Mouse (Mus musculus): ENCODE measurements around the gene Tbrg4. TPM values are rescaled to one million over a fixed set of nuclear protein-coding genes. Genes with fewer than 3 reads are reported as not detected.

Gene Tbrg4
- polyA plus RNA-seq, 1 experiment, result 190 TPM

DNA sequence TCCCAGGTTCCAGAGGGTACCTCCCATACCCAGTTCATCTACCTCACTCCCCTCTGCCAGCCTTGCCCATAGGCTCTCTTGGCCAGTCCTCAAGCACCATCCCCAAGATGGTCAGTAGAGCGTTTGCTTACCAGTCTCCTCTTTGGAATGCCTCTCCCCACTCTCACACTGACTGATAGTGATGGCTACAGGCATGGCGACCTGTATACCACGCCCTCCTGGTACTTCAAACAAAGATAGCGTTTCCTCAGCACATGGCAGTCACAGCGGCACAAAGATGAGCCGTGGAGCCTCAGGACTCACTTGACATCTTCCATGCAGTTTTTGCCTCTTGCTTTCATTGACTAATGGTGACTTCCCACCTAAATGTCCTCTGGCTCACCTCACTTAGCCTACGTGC is 36.0 kb downstream of the Tbrg4 start:
- peaks cover 5% of the 10 kb centered on the region for H3K4me1 ChIP-seq (replicated peaks; ENCODE audit: control insufficient read depth, insufficient read depth, low read length)
- H3K27me3 ChIP-seq (ENCODE audit: control insufficient read depth, insufficient read depth, low read length), result no peaks in the 10 kb centered on the region
- 88% methylated on average over 7 of the region's 7 CpGs for WGBS
- no peak for TF ChIP-seq POLR2A (IDR thresholded peaks at IDR 0.05; ENCODE audit: control insufficient read depth, extremely low read depth, insufficient read depth, low read length, poor library complexity)
- TF ChIP-seq CTCF (IDR thresholded peaks at IDR 0.05; ENCODE audit: borderline replicate concordance, control insufficient read depth, extremely low read depth, insufficient read depth, low read length, poor library complexity), result no peak
- no peak overlapping the region for H3K4me3 ChIP-seq (ENCODE audit: control insufficient read depth, insufficient read depth, low read length)
- no peak for DNase-seq
- H3K27ac ChIP-seq (ENCODE audit: control insufficient read depth, insufficient read depth, low read length), result no peak overlapping the region
- peaks cover 98% of the 10 kb centered on the region for H3K36me3 ChIP-seq (ENCODE audit: control insufficient read depth, insufficient read depth, low read length)

DNA sequence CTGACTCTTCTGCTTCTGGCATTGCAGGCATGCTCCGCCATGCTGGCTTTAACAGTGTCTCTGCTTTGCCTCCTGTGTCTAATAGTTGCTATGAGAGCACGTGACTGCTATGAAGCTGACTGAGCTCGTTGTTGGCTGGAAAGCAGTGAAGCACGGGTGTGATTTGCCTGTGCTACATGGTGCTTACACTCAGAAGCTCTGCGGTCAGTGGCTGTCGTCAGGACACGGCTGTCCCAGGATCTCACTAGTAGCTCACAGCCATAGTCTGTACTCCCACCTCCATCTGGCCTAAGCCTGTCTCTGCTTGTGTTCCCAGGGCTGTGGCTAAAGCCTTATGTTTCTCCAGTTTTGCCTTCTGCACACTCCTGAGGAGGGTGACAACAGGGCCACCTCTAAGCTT is 37.6 kb downstream of the Tbrg4 start:
- Histone ChIP-seq H3K27me3 (ENCODE audit: control insufficient read depth, insufficient read depth, low read length) (no peaks in the 10 kb centered on the region), H3K36me3 (ENCODE audit: control insufficient read depth, insufficient read depth, low read length) (peaks cover 98% of the 10 kb centered on the region), H3K27ac (ENCODE audit: control insufficient read depth, insufficient read depth, low read length) (no peak overlapping the region), H3K4me1 (replicated peaks; ENCODE audit: control insufficient read depth, insufficient read depth, low read length) (peaks cover 5% of the 10 kb centered on the region), H3K4me3 (ENCODE audit: control insufficient read depth, insufficient read depth, low read length) (no peak overlapping the region)
- 98% methylated on average over 7 of the region's 7 CpGs for WGBS
- DNase-seq, result no peak
- TF ChIP-seq POLR2A (IDR thresholded peaks at IDR 0.05; ENCODE audit: control insufficient read depth, extremely low read depth, insufficient read depth, low read length, poor library complexity) (no peak), CTCF (IDR thresholded peaks at IDR 0.05; ENCODE audit: borderline replicate concordance, control insufficient read depth, extremely low read depth, insufficient read depth, low read length, poor library complexity) (no peak)

DNA sequence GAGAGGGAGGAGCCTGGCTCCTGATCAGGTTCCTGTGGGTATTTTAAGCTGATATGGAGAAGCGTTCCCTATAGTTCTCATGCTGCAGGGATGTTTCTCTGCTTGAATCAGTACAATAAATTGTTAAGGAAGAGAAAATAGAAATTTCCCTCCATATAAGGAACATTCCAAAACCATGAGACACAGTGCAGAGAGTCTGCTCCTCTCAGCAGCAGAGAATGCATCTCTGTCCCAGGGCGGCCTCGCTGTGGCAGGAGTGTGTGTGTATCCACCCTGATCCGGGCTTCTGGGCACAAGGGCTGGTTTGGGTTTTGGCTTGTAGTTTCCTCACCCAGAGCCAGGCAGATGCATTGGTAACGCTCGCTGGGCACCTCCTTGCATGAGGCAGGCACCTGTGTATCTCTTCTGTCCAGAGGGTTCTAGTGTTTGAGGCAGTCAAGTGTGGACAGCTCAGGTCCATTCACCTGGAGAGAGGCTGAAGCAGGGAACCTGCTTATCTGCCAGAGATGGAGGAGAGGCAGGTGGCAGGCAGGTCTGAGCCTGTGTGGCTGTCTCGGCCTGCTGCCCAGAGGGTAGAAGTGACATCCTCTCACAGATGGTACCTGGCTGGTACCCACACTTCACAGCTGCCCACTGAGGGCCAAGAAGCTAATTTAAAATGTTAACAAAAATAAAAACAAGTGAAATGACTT is 38.5 kb downstream of the Tbrg4 start:
- no peak overlapping the region for H3K27ac ChIP-seq (ENCODE audit: control insufficient read depth, insufficient read depth, low read length)
- no peaks in the 10 kb centered on the region for H3K27me3 ChIP-seq (ENCODE audit: control insufficient read depth, insufficient read depth, low read length)
- peaks cover 95% of the 10 kb centered on the region for H3K36me3 ChIP-seq (ENCODE audit: control insufficient read depth, insufficient read depth, low read length)
- H3K4me1 ChIP-seq (replicated peaks; ENCODE audit: control insufficient read depth, insufficient read depth, low read length), result peaks cover 5% of the 10 kb centered on the region
- no peak for DNase-seq
- no peak overlapping the region for H3K4me3 ChIP-seq (ENCODE audit: control insufficient read depth, insufficient read depth, low read length)
- WGBS, result 91% methylated on average over 7 of the region's 7 CpGs
- TF ChIP-seq POLR2A (IDR thresholded peaks at IDR 0.05; ENCODE audit: control insufficient read depth, extremely low read depth, insufficient read depth, low read length, poor library complexity) (no peak), CTCF (IDR thresholded peaks at IDR 0.05; ENCODE audit: borderline replicate concordance, control insufficient read depth, extremely low read depth, insufficient read depth, low read length, poor library complexity) (no peak)

GRCm38 (mm10) chr11:6586660-6587059 is 39.2 kb downstream of the Tbrg4 start:
- 15% methylated on average over 3 of the region's 3 CpGs for WGBS
- peaks cover 5% of the 10 kb centered on the region for H3K4me1 ChIP-seq (replicated peaks; ENCODE audit: control insufficient read depth, insufficient read depth, low read length)
- TF ChIP-seq POLR2A (IDR thresholded peaks at IDR 0.05; ENCODE audit: control insufficient read depth, extremely low read depth, insufficient read depth, low read length, poor library complexity), result no peak
- TF ChIP-seq CTCF (IDR thresholded peaks at IDR 0.05; ENCODE audit: borderline replicate concordance, control insufficient read depth, extremely low read depth, insufficient read depth, low read length, poor library complexity), result no peak
- no peaks in the 10 kb centered on the region for H3K27me3 ChIP-seq (ENCODE audit: control insufficient read depth, insufficient read depth, low read length)
- H3K36me3 ChIP-seq (ENCODE audit: control insufficient read depth, insufficient read depth, low read length), result peaks cover 89% of the 10 kb centered on the region
- H3K4me3 ChIP-seq (ENCODE audit: control insufficient read depth, insufficient read depth, low read length), result no peak overlapping the region
- DNase-seq, result no peak
- no peak overlapping the region for H3K27ac ChIP-seq (ENCODE audit: control insufficient read depth, insufficient read depth, low read length)

GRCm38 (mm10) chr11:6585748-6586147 is 40.1 kb downstream of the Tbrg4 start:
- TF ChIP-seq POLR2A (IDR thresholded peaks at IDR 0.05; ENCODE audit: control insufficient read depth, extremely low read depth, insufficient read depth, low read length, poor library complexity) (no peak), CTCF (IDR thresholded peaks at IDR 0.05; ENCODE audit: borderline replicate concordance, control insufficient read depth, extremely low read depth, insufficient read depth, low read length, poor library complexity) (no peak)
- no peaks in the 10 kb centered on the region for H3K27me3 ChIP-seq (ENCODE audit: control insufficient read depth, insufficient read depth, low read length)
- H3K4me1 ChIP-seq (replicated peaks; ENCODE audit: control insufficient read depth, insufficient read depth, low read length), result peaks cover 5% of the 10 kb centered on the region
- no peak for DNase-seq
- no peak overlapping the region for H3K4me3 ChIP-seq (ENCODE audit: control insufficient read depth, insufficient read depth, low read length)
- no peak overlapping the region for H3K27ac ChIP-seq (ENCODE audit: control insufficient read depth, insufficient read depth, low read length)
- peaks cover 86% of the 10 kb centered on the region for H3K36me3 ChIP-seq (ENCODE audit: control insufficient read depth, insufficient read depth, low read length)
- WGBS, result 97% methylated on average over 8 of the region's 8 CpGs

- TF ChIP-seq CTCF (IDR thresholded peaks at IDR 0.05; ENCODE audit: borderline replicate concordance, control insufficient read depth, extremely low read depth, insufficient read depth, low read length, poor library complexity), result no peak
- peaks cover 79% of the 10 kb centered on the region for H3K36me3 ChIP-seq (ENCODE audit: control insufficient read depth, insufficient read depth, low read length)
- DNase-seq, result no peak
These were observed 44.3 kb downstream of the Tbrg4 start for GRCm38 (mm10) chr11:6581560-6581959.

More at GRCm38 (mm10) chr11:6581560-6581959, 44.3 kb downstream of the Tbrg4 start:
- 94% methylated on average over 2 of the region's 2 CpGs for WGBS
- Histone ChIP-seq H3K4me3 (ENCODE audit: control insufficient read depth, insufficient read depth, low read length) (no peak overlapping the region), H3K27ac (ENCODE audit: control insufficient read depth, insufficient read depth, low read length) (no peak overlapping the region), H3K27me3 (ENCODE audit: control insufficient read depth, insufficient read depth, low read length) (no peaks in the 10 kb centered on the region), H3K4me1 (replicated peaks; ENCODE audit: control insufficient read depth, insufficient read depth, low read length) (peaks cover 5% of the 10 kb centered on the region)

All from thymus, adult 2 months (tissue).